Mouse (Mus musculus) brain, embryonic 14.5 days (tissue): Measurements from ENCODE around the gene D6Wsu163e.

Source experiments
- CTCF ChIP-seq: fragments of 200-500 bp; IDR thresholded peaks from 2 replicates; pipeline ENCODE4 v1.5.1; 2012; ENCODE audit warnings: inconsistent platforms, mild to moderate bottlenecking, moderate library complexity, borderline replicate concordance; ENCODE audit not compliant: insufficient read depth, insufficient read length; ENCODE audit errors: extremely low read depth
- POLR2A ChIP-seq: fragments of 200-500 bp; IDR thresholded peaks from 2 replicates; pipeline ENCODE4 v1.6.1; 2012; ENCODE audit warnings: mild to moderate bottlenecking, inconsistent platforms, borderline replicate concordance; ENCODE audit not compliant: poor library complexity, insufficient read depth, insufficient read length, severe bottlenecking; ENCODE audit errors: extremely low read depth

GRCm38 (mm10) chr6:126996399-126996798, 56.6 kb downstream of the D6Wsu163e start:
- no peak for TF ChIP-seq CTCF
- no peak for TF ChIP-seq POLR2A
